Mouse (Mus musculus) ES-E14 (cell line): ENCODE data around the gene Atp8a1. TPM values are rescaled to one million over a fixed set of nuclear protein-coding genes. Genes with fewer than 3 reads are reported as not detected.

Experiments used
- DNase-seq: peaks from one replicate; pipeline ENCODE4 v3.0.0-alpha.2; 2013; ENCODE audit warnings: low read depth, low spot score
- H3K27ac ChIP-seq: 2 replicates; pipeline ENCODE4 v1.5.1; 2012; ENCODE audit warnings: low read depth, mild to moderate bottlenecking, low read length, moderate library complexity, mixed read lengths; ENCODE audit not compliant: poor library complexity, insufficient read depth, severe bottlenecking
- H3K36me3 ChIP-seq: 2 replicates; pipeline ENCODE4 v1.6.1; 2012; ENCODE audit warnings: mild to moderate bottlenecking, low read length, moderate library complexity, mixed read lengths; ENCODE audit not compliant: control insufficient read depth, poor library complexity, insufficient read depth, severe bottlenecking
- H3K4me1 ChIP-seq, 2 experiments: fragments of 150-350 bp in 1 of 2; sonication (generic) in 1 of 2; 2 replicates each; pipeline ENCODE4 v1.6.1; 2012; ENCODE audit warnings: low read length in 2 of 2, mild to moderate bottlenecking in 1 of 2, mixed read lengths in 1 of 2; ENCODE audit not compliant: control insufficient read depth in 2 of 2, insufficient read depth in 2 of 2, poor library complexity in 1 of 2
- H3K4me3 ChIP-seq, 2 experiments: fragments of 150-350 bp in 1 of 2; sonication (generic) in 1 of 2; 2 replicates each; pipeline ENCODE4 v1.5.1; 2012; ENCODE audit warnings: low read length in 2 of 2, low read depth in 1 of 2, mild to moderate bottlenecking in 1 of 2, mixed read lengths in 1 of 2; ENCODE audit not compliant: insufficient read depth in 1 of 2, poor library complexity in 1 of 2, severe bottlenecking in 1 of 2
- H3K9ac ChIP-seq: 2 replicates; pipeline ENCODE4 v1.6.1; 2012; ENCODE audit warnings: low read depth, mild to moderate bottlenecking, low read length, mixed read lengths; ENCODE audit not compliant: poor library complexity, insufficient read depth, severe bottlenecking
- H3K9me3 ChIP-seq: fragments of 150-350 bp; sonication (generic); 2 replicates; pipeline ENCODE4 v1.6.1; 2012; ENCODE audit warnings: low read depth, mild to moderate bottlenecking, low read length; ENCODE audit not compliant: control insufficient read depth, insufficient read depth
- CHD2 ChIP-seq: IDR thresholded peaks from 2 replicates; pipeline ENCODE4 v1.6.1; 2014; ENCODE audit warnings: mild to moderate bottlenecking, low read depth, low read length, inconsistent platforms
- HCFC1 ChIP-seq: IDR thresholded peaks from 2 replicates; pipeline ENCODE4 v1.6.1; 2012; ENCODE audit warnings: low read length, inconsistent platforms, borderline replicate concordance; ENCODE audit not compliant: insufficient read depth
- MAFK ChIP-seq: IDR thresholded peaks from 2 replicates; pipeline ENCODE4 v1.6.1; 2014; ENCODE audit warnings: mild to moderate bottlenecking, low read depth, low read length, inconsistent platforms; ENCODE audit not compliant: insufficient read depth
- ZC3H11A ChIP-seq: IDR thresholded peaks from 2 replicates; pipeline ENCODE4 v1.6.1; 2012; ENCODE audit warnings: low read depth, mild to moderate bottlenecking, inconsistent platforms, low read length, borderline replicate concordance
- ZNF384 ChIP-seq: IDR thresholded peaks from 2 replicates; pipeline ENCODE4 v1.6.1; 2012; ENCODE audit warnings: low read depth, low read length, inconsistent platforms
- in situ Hi-C, 2 experiments: fragments of 600-800 bp; cut with MboI; formaldehyde crosslinking; loops; one replicate each; pipeline ENCODE4 v1.15.1; 2025; ENCODE audit warnings: low sequenced_read_pairs in 2 of 2, inconsistent platforms in 1 of 2; ENCODE audit not compliant: unreplicated experiment in 2 of 2
- total RNA-seq: library from RNA; depleted of rRNA; stranded (reverse); fragments of 300-350 nt; gene quantifications from 2 replicates; pipeline ENCODE4 v1.2.3, GENCODE M21; 2012

Atp8a1 gene
- total RNA-seq, 1 experiment, result 13.7 TPM

GRCm38 (mm10) chr5:67854963-67855606 lies 7.9 kb upstream of the Atp8a1 start:
- TF ChIP-seq ZNF384 (no peak), ZC3H11A (no peak), MAFK (no peak), HCFC1 (no peak), CHD2 (no peak)
- in situ Hi-C loops, result no loop called here
- no peak overlapping the region for H3K27ac ChIP-seq

GRCm38 (mm10) chr5:67852860-67853259 lies 5.6 kb upstream of the Atp8a1 start:
- no peak overlapping the region for H3K27ac ChIP-seq
- H3K36me3 ChIP-seq, result no peaks in the 10 kb centered on the region
- no peak overlapping the region for H3K9ac ChIP-seq
- no peak overlapping the region for H3K4me3 ChIP-seq
- TF ChIP-seq ZC3H11A (no peak), CHD2 (no peak), MAFK (no peak), ZNF384 (no peak), HCFC1 (no peak)
- peaks cover under 1 to 7% of the 10 kb centered on the region in 2 experiments; a peak in 2 of 4 replicates for H3K4me1 ChIP-seq
- DNase-seq, result no peak
- in situ Hi-C loops, result no loop called here
- H3K9me3 ChIP-seq, result no peaks in the 10 kb centered on the region

More at GRCm38 (mm10) chr5:67854963-67855606, 7.9 kb upstream of the Atp8a1 start:
- no peak for DNase-seq
- no peaks in the 10 kb centered on the region for H3K4me1 ChIP-seq
- H3K9me3 ChIP-seq, result no peaks in the 10 kb centered on the region
- H3K36me3 ChIP-seq, result no peaks in the 10 kb centered on the region
- no peak overlapping the region for H3K9ac ChIP-seq
- no peak overlapping the region for H3K4me3 ChIP-seq

- TF ChIP-seq MAFK (no peak), CHD2 (no peak), ZC3H11A (no peak)
- Histone ChIP-seq H3K9ac (no peak overlapping the region), H3K4me1 (peaks cover 1 to 14% of the 10 kb centered on the region in 2 experiments; a peak in 2 of 4 replicates), H3K9me3 (no peaks in the 10 kb centered on the region), H3K36me3 (no peaks in the 10 kb centered on the region), H3K4me3 (no peak overlapping the region), H3K27ac (no peak overlapping the region)
- no peak for DNase-seq
- in situ Hi-C loops, result no loop called here
Observed at GRCm38 (mm10) chr5:67849411-67849810, 2.2 kb upstream of the Atp8a1 start.

GRCm38 (mm10) chr5:67848511-67849014 lies 1.3 kb upstream of the Atp8a1 start:
- Histone ChIP-seq H3K9me3 (no peaks in the 10 kb centered on the region), H3K36me3 (no peaks in the 10 kb centered on the region), H3K4me1 (peaks cover 1 to 15% of the 10 kb centered on the region in 2 experiments; a peak in 2 of 4 replicates), H3K9ac (no peak overlapping the region), H3K27ac (no peak overlapping the region), H3K4me3 (no peak overlapping the region)
- in situ Hi-C loops, result no loop called here
- DNase-seq, result no peak
- TF ChIP-seq CHD2, result no peak
- no peak for TF ChIP-seq ZC3H11A
- no peak for TF ChIP-seq ZNF384
- TF ChIP-seq HCFC1, result no peak
- no peak for TF ChIP-seq MAFK
